Mouse (Mus musculus) E14TG2a.4 (cell line): ENCODE measurements around the gene Dusp3.

Experiments used
- CTCF ChIP-seq: conservative IDR thresholded peaks from 2 replicates; pipeline ENCODE4 v1.5.1; 2014; ENCODE audit warnings: low read length
- NANOG ChIP-seq: IDR thresholded peaks from 2 replicates; pipeline ENCODE4 v1.6.1; 2014; ENCODE audit warnings: borderline replicate concordance, low read length, mixed read lengths
- POU5F1 ChIP-seq: IDR thresholded peaks from 2 replicates; pipeline ENCODE4 v1.6.1; 2014; ENCODE audit warnings: low read length, borderline replicate concordance

GRCm38 (mm10) chr11:101952541-101953341 lies 34.1 kb downstream of the Dusp3 start:
- no peak for TF ChIP-seq CTCF
- no peak for TF ChIP-seq NANOG
- TF ChIP-seq POU5F1, result no peak
